Mouse (Mus musculus) midbrain, embryonic 16.5 days (tissue): ENCODE measurements around the gene Mpst. TPM values are rescaled to one million over a fixed set of nuclear protein-coding genes. Genes with fewer than 3 reads are reported as not detected.

Experiments used
- ATAC-seq: fragments of 200-750 bp; cut with Nextera tagmentation; 2 replicates; pipeline ENCODE4 v1.8.0; 2017; ENCODE audit warnings: moderate TSS enrichment
- H3K27ac ChIP-seq: fragments of 300-500 bp; sonication (generic); 2 replicates; pipeline ENCODE4 v1.5.1; 2014; ENCODE audit warnings: mild to moderate bottlenecking, low read length, mixed read lengths
- H3K27me3 ChIP-seq: fragments of 300-500 bp; sonication (generic); 2 replicates; pipeline ENCODE4 v1.6.1; 2014; ENCODE audit warnings: low read depth, low read length, mixed read lengths; ENCODE audit not compliant: control insufficient read depth, insufficient read depth
- H3K36me3 ChIP-seq: fragments of 300-500 bp; sonication (generic); 2 replicates; pipeline ENCODE4 v1.6.1; 2014; ENCODE audit warnings: mild to moderate bottlenecking, low read length, moderate library complexity, mixed read lengths; ENCODE audit not compliant: control insufficient read depth, insufficient read depth
- H3K4me1 ChIP-seq: fragments of 300-500 bp; sonication (generic); 2 replicates; pipeline ENCODE4 v1.6.1; 2014; ENCODE audit warnings: mild to moderate bottlenecking, low read length, mixed read lengths; ENCODE audit not compliant: control insufficient read depth, insufficient read depth
- H3K4me2 ChIP-seq: fragments of 300-500 bp; sonication (generic); 2 replicates; pipeline ENCODE4 v1.6.1; 2014; ENCODE audit warnings: mild to moderate bottlenecking, low read length, mixed read lengths
- H3K4me3 ChIP-seq: fragments of 300-500 bp; sonication (generic); 2 replicates; pipeline ENCODE4 v1.5.1; 2014; ENCODE audit warnings: low read depth, mild to moderate bottlenecking, low read length, moderate library complexity, mixed read lengths
- H3K9ac ChIP-seq: fragments of 300-500 bp; sonication (generic); 2 replicates; pipeline ENCODE4 v1.6.1; 2014; ENCODE audit warnings: low read depth, low read length, mixed read lengths
- H3K9me3 ChIP-seq: fragments of 300-500 bp; sonication (generic); replicated peaks from 2 replicates; pipeline ENCODE4 v1.6.1; 2014; ENCODE audit warnings: mild to moderate bottlenecking, low read length, mixed read lengths; ENCODE audit not compliant: control insufficient read depth, poor library complexity, severe bottlenecking
- WGBS: fragments of 180-500 bp; shearing (Covaris S2); extraction: QIAGEN DNeasy Blood & Tissue Kit; methylation state at CpG from one replicate; pipeline ENCODE4 v1.1.7; 2014; 5-methylcytosine and 5-hydroxymethylcytosine counted together
- polyA plus RNA-seq: library from polyadenylated mRNA; unstranded; fragments of >200 nt; fragmentation: Nextera tagmentation; extraction: Ambion mirVana; gene quantifications from 2 replicates; pipeline ENCODE4 v1.2.1, GENCODE M21; 2015

The Mpst gene
- polyA plus RNA-seq, 1 experiment from 2014 or later: 4.3 TPM

GRCm38 (mm10) chr15:78429139-78429459 is 22.9 kb downstream of the Mpst start:
- Histone ChIP-seq H3K4me2 (peak overlapping the region; percentile 96), H3K4me3 (peak overlapping the region; percentile 90), H3K9ac (peak overlapping the region; percentile 95), H3K4me1 (peaks cover 15% of the 10 kb centered on the region), H3K27me3 (no peaks in the 10 kb centered on the region), H3K36me3 (peaks cover 9% of the 10 kb centered on the region), H3K9me3 (no peaks in the 10 kb centered on the region), H3K27ac (peak overlapping the region; percentile 76)
- no peak for ATAC-seq
- WGBS: 0% methylated on average over 3 of the region's 3 CpGs

GRCm38 (mm10) chr15:78429871-78430622 is 23.8 kb downstream of the Mpst start:
- Histone ChIP-seq H3K36me3 (peaks cover 9% of the 10 kb centered on the region), H3K4me1 (peaks cover 15% of the 10 kb centered on the region), H3K9ac (peak overlapping the region; percentile 95), H3K9me3 (no peaks in the 10 kb centered on the region), H3K27ac (peak overlapping the region; percentile 32; the same call in 1 of the 2 replicates), H3K4me2 (peak overlapping the region; percentile 96), H3K27me3 (no peaks in the 10 kb centered on the region), H3K4me3 (peak overlapping the region; percentile 90; the same call in 1 of the 2 replicates)
- no peak for ATAC-seq
- WGBS: 87% methylated on average over 13 of the region's 13 CpGs

DNA sequence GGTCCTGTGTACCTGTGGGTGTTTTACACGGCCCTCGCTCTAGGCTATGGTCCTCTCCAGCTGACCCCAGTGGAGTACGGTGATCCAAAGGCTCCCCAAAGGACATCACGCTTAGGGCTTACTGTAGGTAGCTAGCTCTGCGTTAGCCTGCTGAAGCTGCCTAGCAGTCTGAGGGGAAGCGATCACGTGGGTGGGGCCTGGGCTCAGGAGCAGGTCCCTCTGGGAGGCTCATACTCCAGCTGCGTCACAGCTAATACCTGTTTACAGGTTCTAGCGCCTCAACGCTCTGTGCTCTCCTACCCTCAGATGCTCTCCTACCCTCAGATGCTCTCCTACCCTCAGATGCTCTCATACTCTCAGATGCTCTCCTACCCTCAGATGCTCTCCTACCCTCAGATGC is 24.7 kb downstream of the Mpst start:
- 89% methylated on average over 10 of the region's 10 CpGs for WGBS
- no peak for ATAC-seq
- H3K36me3 ChIP-seq: peaks cover 14% of the 10 kb centered on the region
- H3K27ac ChIP-seq: no peak overlapping the region
- peaks cover 15% of the 10 kb centered on the region for H3K4me1 ChIP-seq
- no peak overlapping the region; the same call in 1 of the 2 replicates for H3K4me2 ChIP-seq
- H3K4me3 ChIP-seq: no peak overlapping the region
- H3K9ac ChIP-seq: no peak overlapping the region
- no peaks in the 10 kb centered on the region for H3K9me3 ChIP-seq
- H3K27me3 ChIP-seq: no peaks in the 10 kb centered on the region

- Histone ChIP-seq H3K4me1 (peaks cover 21% of the 10 kb centered on the region), H3K27me3 (no peaks in the 10 kb centered on the region), H3K9me3 (no peaks in the 10 kb centered on the region), H3K4me3 (no peak overlapping the region), H3K27ac (no peak overlapping the region), H3K9ac (no peak overlapping the region), H3K4me2 (no peak overlapping the region), H3K36me3 (peaks cover 19% of the 10 kb centered on the region)
- WGBS: 88% methylated on average over 7 of the region's 7 CpGs
- ATAC-seq: no peak
Observed at GRCm38 (mm10) chr15:78431541-78432121, 25.4 kb downstream of the Mpst start.

GRCm38 (mm10) chr15:78434896-78435520 is 28.8 kb downstream of the Mpst start:
- ATAC-seq: no peak
- Histone ChIP-seq H3K27ac (no peak overlapping the region), H3K4me1 (peaks cover 16% of the 10 kb centered on the region), H3K4me3 (no peak overlapping the region), H3K9me3 (no peaks in the 10 kb centered on the region), H3K4me2 (no peak overlapping the region), H3K9ac (no peak overlapping the region), H3K27me3 (no peaks in the 10 kb centered on the region), H3K36me3 (peaks cover 19% of the 10 kb centered on the region)
- 29% methylated on average over 6 of the region's 6 CpGs for WGBS

- Histone ChIP-seq H3K27ac (no peak overlapping the region), H3K36me3 (peaks cover 18% of the 10 kb centered on the region), H3K4me3 (no peak overlapping the region), H3K4me2 (no peak overlapping the region), H3K27me3 (no peaks in the 10 kb centered on the region), H3K9me3 (no peaks in the 10 kb centered on the region), H3K4me1 (peaks cover 13% of the 10 kb centered on the region), H3K9ac (no peak overlapping the region)
- WGBS: 85% methylated on average over 11 of the region's 11 CpGs
- no peak for ATAC-seq
Observed at GRCm38 (mm10) chr15:78435681-78436080, 29.5 kb downstream of the Mpst start.

DNA sequence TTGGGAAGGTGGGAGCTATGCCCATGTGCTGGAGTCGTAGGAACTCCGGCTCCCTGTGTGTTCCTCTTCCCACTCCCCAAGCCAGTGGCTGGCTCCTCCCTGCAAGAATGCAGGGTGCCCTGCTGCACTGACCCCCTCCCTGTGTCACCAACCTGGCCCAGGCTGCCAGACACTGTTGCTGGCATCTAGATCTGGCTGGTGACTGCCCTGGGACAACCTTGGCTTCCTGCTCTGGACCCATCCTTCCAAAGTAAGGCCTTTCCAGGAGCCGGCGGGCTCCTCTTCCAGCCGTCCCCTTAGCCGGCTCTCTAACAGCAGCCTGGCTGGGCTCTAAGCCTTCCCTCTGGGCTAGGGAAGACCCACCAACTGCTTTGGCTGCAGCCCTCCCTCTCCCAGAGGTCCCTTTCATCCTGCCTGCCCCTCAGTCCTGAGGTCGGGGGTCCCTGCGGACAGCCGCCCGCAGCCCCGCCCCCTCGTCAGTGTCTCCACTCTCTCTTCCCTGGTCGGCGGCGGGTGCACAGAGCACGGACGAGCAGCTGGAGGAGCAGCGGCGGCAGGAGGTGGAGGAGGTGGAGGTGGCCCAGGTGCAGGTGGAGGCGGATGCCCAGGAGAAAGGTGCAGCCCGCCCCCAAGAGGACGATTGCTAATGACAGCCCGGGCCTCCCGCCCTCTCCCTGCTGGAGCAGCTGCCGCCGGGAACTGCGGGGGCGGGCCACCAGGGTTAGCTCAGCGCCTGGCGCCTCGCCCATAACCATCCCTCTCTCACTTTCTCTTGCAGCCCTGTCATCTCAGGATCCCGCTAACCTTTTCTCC is 30.4 kb downstream of the Mpst start:
- Histone ChIP-seq H3K9me3 (no peaks in the 10 kb centered on the region), H3K4me1 (peaks cover 15% of the 10 kb centered on the region), H3K4me2 (peak overlapping the region; percentile 43), H3K27ac (peak overlapping the region; percentile 52; the same call in 1 of the 2 replicates), H3K9ac (peak overlapping the region; percentile 56), H3K4me3 (no peak overlapping the region), H3K27me3 (no peaks in the 10 kb centered on the region), H3K36me3 (peaks cover 14% of the 10 kb centered on the region)
- 10% methylated on average over 26 of the region's 32 CpGs for WGBS
- peak; percentile 41; the same call in 1 of the 2 replicates for ATAC-seq

DNA sequence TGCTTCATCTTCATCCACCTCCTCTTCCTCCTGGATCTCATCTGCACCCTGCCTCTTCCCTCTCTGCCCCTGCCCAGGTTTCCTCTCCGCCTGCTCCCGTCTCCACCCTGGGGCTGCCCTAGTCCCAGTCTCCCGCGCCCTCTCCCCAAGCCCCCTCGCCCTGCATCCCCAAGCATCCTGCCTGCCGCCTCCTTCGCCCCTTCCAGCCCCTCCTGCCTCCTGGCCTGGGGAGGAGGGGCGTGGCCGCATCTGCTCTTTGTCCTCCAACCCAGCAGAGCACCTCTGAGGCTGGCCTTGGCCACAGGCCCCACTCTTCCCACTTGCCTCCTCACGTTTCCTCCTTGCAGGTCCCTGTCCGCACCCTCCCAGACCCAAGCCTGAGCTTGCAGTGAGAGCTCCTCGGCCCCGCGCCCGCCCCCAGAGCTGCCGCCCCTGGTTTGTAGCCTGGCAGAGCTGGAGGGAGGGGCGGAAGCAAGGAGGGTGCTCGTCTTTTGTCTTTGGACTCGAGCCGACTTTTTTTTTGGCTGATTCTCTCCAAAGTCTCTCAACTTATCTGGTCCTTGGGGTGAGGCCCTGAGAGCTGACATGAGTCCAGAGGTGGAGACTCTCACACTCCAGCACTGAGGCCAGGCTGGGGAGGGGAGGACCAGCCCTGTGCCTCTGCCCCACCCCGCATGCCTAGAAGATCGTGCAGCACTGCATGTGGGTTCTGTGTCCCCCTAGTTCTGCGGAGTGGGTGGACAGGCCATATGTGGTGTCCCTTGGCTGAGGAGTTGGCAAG is 31.2 kb downstream of the Mpst start:
- ATAC-seq: no peak
- Histone ChIP-seq H3K4me3 (no peak overlapping the region), H3K9ac (peak overlapping the region; percentile 56), H3K4me1 (peaks cover 15% of the 10 kb centered on the region), H3K4me2 (peak overlapping the region; percentile 43; the same call in 1 of the 2 replicates), H3K9me3 (no peaks in the 10 kb centered on the region), H3K36me3 (peaks cover 12% of the 10 kb centered on the region), H3K27me3 (no peaks in the 10 kb centered on the region), H3K27ac (0 out of 2 replicates have a peak overlapping the region, but pooled peaks have one; percentile 52)
- WGBS: 16% methylated on average over 23 of the region's 23 CpGs
